Mouse (Mus musculus): Measurements from ENCODE around the gene Btn2a2.

Gene Btn2a2

DNA sequence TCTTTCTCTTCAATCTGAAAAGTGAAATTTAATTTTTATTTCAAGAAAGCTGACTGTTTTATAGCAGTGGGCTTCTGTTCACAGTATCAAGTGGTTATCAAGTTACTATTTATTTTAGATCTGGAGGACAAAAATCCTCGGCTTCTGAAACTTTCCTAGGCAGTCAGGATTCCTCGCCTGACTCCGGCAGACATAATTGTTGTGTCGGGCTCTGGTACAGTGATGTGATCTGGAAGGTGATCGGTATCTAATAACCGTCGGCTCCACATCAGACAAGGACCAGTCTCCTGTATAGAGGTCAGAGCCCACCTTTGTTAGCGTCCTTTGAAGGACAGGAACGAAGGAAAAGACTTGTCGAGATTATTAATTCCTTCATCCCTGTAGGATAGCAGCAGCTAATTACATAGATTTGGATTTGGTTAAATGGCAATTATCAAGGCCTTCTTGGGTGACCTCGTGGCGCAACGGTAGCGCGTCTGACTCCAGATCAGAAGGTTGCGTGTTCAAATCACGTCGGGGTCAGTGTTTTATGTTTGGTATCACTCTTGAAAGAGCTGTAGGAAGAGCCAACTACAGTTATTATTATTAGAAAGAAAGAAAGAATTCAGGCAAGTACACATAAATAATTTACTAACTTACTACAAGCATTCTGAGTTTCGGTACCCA, 9.1 kb upstream of the Btn2a2 start:
- peak; percentile 81 for DNase-seq (ENCODE audit: low spot score)

GRCm38 (mm10) chr13:23495526-23495925, 6.9 kb upstream of the Btn2a2 start:
- no peak for DNase-seq (ENCODE audit: low spot score)

- DNase-seq (ENCODE audit: low spot score): no peak
These were observed 3.3 kb upstream of the Btn2a2 start for GRCm38 (mm10) chr13:23491990-23492389.

GRCm38 (mm10) chr13:23491263-23491662, 2.6 kb upstream of the Btn2a2 start:
- no peak for DNase-seq (ENCODE audit: low spot score)

DNA sequence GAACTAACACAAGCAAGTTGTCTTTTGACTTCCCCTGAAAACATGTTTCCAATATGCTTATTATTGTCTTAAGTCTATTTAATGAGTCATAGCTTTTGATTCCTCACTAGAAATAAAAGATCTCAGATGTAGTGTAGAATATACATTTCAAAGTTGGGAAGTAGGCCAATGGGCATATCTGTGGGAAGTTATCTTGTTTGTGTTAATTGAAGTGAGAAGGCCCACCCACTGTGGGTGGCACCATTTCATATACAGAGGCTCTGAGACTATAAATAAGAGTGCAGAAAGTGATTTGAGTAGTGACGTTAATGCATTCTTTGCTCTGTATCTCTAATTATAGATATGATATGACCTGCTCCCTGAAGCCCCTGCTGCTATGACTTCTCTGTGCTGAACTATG, 2.2 kb upstream of the Btn2a2 start:
- no peak for DNase-seq (ENCODE audit: low spot score)

DNA sequence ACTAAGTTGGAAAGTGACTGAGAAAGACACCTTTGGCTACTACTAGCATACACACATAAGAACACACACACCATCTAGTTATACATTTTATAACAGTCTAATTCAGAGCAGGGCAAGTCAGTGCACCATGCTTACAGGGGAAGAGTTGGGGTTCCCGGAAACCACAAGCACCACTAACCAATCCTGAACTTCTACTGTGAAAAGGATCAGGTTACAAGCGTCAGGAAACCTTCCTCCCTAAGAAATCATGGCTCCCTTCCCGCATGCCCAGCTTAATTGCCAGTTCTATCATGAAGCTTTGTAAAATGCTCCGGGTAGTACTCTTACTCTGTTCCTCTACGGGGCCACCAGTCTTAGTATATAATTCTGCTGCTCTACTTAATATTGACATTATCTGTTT, 3.4 kb downstream of the Btn2a2 start:
- no peak for DNase-seq (ENCODE audit: low spot score)

DNA sequence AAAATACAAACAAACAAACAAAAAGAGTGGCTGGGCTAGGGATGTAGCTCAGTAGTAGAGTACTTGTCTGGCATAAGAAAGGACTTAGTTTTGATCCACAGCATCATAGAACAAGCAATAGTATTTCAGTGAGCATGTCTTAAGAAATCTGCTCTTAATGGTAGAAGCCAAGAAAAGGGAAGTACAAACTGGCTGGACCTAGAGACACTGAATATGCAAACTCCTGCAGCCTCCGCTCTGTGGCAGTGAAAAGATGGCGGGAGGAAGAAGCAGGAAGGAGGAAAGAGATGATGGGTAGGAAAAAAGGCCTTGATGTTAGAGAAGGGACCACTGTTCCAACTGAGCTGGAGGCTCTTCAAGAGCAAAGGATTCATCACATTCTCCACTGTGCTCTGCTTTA, 5.5 kb downstream of the Btn2a2 start:
- no peak for DNase-seq (ENCODE audit: low spot score)

- DNase-seq (ENCODE audit: low spot score): peak; percentile 39
These were observed 13.0 kb downstream of the Btn2a2 start for GRCm38 (mm10) chr13:23475658-23476057.

DNA sequence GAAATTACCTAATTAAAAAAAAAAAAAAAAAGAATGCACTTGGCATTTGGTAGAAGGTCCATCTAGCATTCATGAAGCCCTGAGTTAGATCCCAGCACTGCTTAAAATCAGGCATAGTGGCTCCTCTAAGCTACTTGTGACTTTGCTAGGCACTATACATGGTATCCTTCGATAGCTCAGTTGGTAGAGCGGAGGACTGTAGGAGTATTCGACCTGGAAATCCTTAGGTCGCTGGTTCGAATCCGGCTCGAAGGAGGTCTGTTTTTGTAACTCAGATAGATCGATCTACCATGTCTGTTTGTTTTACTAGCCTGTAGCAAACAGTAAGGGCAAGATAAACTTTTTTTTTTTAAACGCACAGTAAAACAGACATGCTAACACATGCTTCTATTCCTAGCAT, 21.7 kb downstream of the Btn2a2 start:
- peak; percentile 89 for DNase-seq (ENCODE audit: low spot score)

- no peak for DNase-seq (ENCODE audit: low spot score)
These were observed 22.4 kb downstream of the Btn2a2 start for GRCm38 (mm10) chr13:23466306-23466705.

GRCm38 (mm10) chr13:23465600-23466109, 23.0 kb downstream of the Btn2a2 start, which contains the start of gene Btn1a1:
Gene Btn1a1 (minus strand): TSS chr13:23465901.
- DNase-seq (ENCODE audit: low spot score): no peak

- DNase-seq (ENCODE audit: low spot score): peak; percentile 38
These were observed 23.8 kb downstream of the Btn2a2 start for GRCm38 (mm10) chr13:23464841-23465366.

GRCm38 (mm10) chr13:23464224-23464637, 24.4 kb downstream of the Btn2a2 start:
- DNase-seq (ENCODE audit: low spot score): peak; percentile 71

GRCm38 (mm10) chr13:23463381-23464223, 25.1 kb downstream of the Btn2a2 start:
- DNase-seq (ENCODE audit: low spot score): peak; percentile 90

- no peak for DNase-seq (ENCODE audit: low spot score)
These were observed 26.0 kb downstream of the Btn2a2 start for GRCm38 (mm10) chr13:23462669-23463068.

DNA sequence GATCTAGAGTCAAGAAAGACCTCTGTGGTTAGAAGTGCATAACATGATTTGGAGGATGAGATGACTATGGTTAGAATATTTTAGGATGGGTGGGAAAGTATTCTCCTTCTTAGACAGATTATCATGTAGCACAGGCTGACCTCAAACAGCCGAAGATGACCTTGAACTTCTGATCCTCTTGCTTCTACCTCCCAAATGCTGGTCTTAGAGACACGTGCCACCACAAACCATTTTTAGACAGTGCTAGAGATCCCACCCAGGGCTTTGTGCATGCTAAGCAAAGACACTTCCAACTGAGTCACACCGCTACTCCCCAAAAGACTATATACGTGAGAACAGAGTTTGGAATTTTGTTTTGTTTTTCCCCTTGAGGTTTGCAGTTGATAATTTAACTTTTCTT, 26.6 kb downstream of the Btn2a2 start:
- no peak for DNase-seq (ENCODE audit: low spot score)

DNA sequence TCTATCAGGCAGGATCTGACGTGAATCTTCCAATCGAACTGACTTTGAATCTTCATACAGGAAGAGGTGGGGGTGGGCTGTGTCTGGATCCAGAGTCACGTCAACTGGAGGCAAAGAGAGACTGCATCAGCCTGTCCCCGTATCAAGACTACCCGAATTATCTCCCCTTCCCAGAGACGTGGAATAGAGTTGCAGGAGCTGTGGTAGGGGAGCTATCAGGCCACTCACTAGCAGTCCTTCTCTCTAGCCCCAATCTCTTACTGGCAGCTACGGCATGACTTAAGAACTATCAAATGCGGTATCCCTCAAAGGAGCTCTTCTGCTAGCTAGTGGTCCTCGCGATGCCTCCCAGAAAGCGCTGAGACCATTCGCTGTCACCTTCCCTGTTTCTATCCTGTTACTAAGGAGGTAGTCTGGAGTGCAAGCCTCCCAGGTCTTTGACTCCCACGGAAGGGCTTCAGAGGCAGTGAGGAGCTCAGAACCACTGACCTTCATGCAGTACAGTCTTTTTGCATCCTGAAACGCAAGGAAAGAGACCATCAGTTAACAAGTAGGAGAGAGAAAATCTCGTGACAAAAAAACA, 29.3 kb downstream of the Btn2a2 start:
- no peak for DNase-seq (ENCODE audit: low spot score)

DNA sequence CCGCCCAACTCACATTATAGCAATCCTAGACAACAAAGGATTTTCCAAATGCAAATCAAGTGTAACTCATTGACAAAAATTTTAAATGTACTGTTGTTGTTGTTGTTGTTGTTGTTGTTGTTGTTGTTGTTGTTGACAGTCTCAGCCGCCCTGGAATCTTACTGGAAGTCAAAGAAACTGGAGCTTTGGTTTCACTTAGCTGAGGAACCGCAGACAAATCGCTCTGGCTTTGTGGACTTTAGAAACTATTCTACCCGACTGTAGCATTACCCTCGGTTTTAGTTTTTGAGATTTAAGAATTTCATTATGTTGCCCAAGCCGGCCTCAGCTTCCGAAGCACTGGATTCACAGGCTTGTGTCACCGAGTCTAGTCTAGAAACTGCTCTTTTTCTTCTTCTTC, 34.7 kb downstream of the Btn2a2 start:
- DNase-seq (ENCODE audit: low spot score): no peak

DNA sequence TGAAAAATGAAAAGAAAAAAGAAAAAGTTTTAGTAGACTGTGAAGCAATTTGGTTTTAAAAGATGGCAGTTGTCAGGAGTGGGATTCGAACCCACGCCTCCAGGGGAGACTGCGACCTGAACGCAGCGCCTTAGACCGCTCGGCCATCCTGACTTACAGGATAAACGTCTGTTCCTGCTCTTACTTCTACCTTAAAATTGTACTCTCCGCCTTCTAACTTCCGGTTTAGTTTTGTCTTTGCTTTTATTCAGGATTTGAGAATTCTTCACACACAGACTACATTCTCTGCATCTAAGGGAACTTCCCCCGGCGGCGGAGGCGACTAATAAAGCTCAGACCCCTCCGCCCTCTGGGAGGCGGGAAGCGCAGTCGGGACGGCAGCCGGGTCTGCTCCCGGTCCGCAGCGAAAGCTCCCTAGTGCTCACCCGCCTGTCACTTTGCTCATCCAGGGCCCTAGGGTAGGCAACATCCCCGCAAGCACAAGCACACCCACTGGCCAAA, 35.2 kb downstream of the Btn2a2 start:
- peak; percentile 93 for DNase-seq (ENCODE audit: low spot score)

GRCm38 (mm10) chr13:23450398-23450797, 38.3 kb downstream of the Btn2a2 start:
- DNase-seq (ENCODE audit: low spot score): peak; percentile 97

GRCm38 (mm10) chr13:23449235-23450095, 39.2 kb downstream of the Btn2a2 start:
- peak; percentile 84 for DNase-seq (ENCODE audit: low spot score)
